Mouse (Mus musculus) hindbrain, embryonic 11.5 days (tissue): ENCODE data around the gene Naa50. TPM values are rescaled to one million over a fixed set of nuclear protein-coding genes. Genes with fewer than 3 reads are reported as not detected.

Experiments used
- ATAC-seq: fragments of 200-750 bp; cut with Nextera tagmentation; 2 replicates; pipeline ENCODE4 v1.8.0; 2017; ENCODE audit warnings: mild to moderate bottlenecking, moderate TSS enrichment, moderate library complexity; ENCODE audit not compliant: low FRiP score
- DNase-seq: peaks from one replicate; pipeline ENCODE4 v3.0.0-alpha.2; 2015; ENCODE audit warnings: low spot score
- H3K27ac ChIP-seq: fragments of 300-500 bp; sonication (generic); 2 replicates; pipeline ENCODE4 v1.5.1; 2014; ENCODE audit warnings: mild to moderate bottlenecking, low read depth, low read length
- H3K27me3 ChIP-seq: fragments of 300-500 bp; sonication (generic); 2 replicates; pipeline ENCODE4 v1.6.1; 2014; ENCODE audit warnings: mild to moderate bottlenecking, low read length, moderate library complexity, mixed read lengths; ENCODE audit not compliant: control insufficient read depth, insufficient read depth
- H3K36me3 ChIP-seq: fragments of 300-500 bp; sonication (generic); 2 replicates; pipeline ENCODE4 v1.6.1; 2014; ENCODE audit warnings: mild to moderate bottlenecking, low read length, moderate library complexity, mixed read lengths; ENCODE audit not compliant: control insufficient read depth, insufficient read depth
- H3K4me1 ChIP-seq: fragments of 300-500 bp; sonication (generic); replicated peaks from 2 replicates; pipeline ENCODE4 v1.6.1; 2014; ENCODE audit warnings: low read length, mixed read lengths; ENCODE audit not compliant: control insufficient read depth, insufficient read depth
- H3K4me2 ChIP-seq: fragments of 300-500 bp; sonication (generic); replicated peaks from 2 replicates; pipeline ENCODE4 v1.6.1; 2014; ENCODE audit warnings: mild to moderate bottlenecking, low read depth, low read length
- H3K4me3 ChIP-seq: fragments of 300-500 bp; sonication (generic); 2 replicates; pipeline ENCODE4 v1.5.1; 2014; ENCODE audit warnings: low read depth, low read length
- H3K9ac ChIP-seq: fragments of 300-500 bp; sonication (generic); 2 replicates; pipeline ENCODE4 v1.6.1; 2014; ENCODE audit warnings: low read depth, low read length
- H3K9me3 ChIP-seq: fragments of 300-500 bp; sonication (generic); 2 replicates; pipeline ENCODE4 v1.6.1; 2016; ENCODE audit warnings: low read length; ENCODE audit not compliant: control insufficient read depth
- WGBS: fragments of 180-500 bp; shearing (Covaris S2); extraction: QIAGEN DNeasy Blood & Tissue Kit; methylation state at CpG from one replicate; pipeline ENCODE4 v1.1.7; 2014; 5-methylcytosine and 5-hydroxymethylcytosine counted together
- polyA plus RNA-seq: library from polyadenylated mRNA; unstranded; fragments of >200 nt; fragmentation: Nextera tagmentation; extraction: Ambion mirVana; gene quantifications from 2 replicates; pipeline ENCODE4 v1.2.1, GENCODE M21; 2014

Naa50 gene
- polyA plus RNA-seq, 1 experiment from 2014 or later = 76.0 TPM

GRCm38 (mm10) chr16:44204331-44204730, 64.7 kb downstream of the Naa50 start:
- H3K9ac ChIP-seq = no peak overlapping the region
- no peaks in the 10 kb centered on the region for H3K9me3 ChIP-seq
- no peak for ATAC-seq
- DNase-seq = no peak
- no peaks in the 10 kb centered on the region for H3K4me1 ChIP-seq
- H3K27ac ChIP-seq = no peak overlapping the region
- WGBS = 88% methylated on average over 6 of the region's 6 CpGs
- H3K36me3 ChIP-seq = no peaks in the 10 kb centered on the region
- H3K4me2 ChIP-seq = no peak overlapping the region
- no peak overlapping the region for H3K4me3 ChIP-seq
- no peaks in the 10 kb centered on the region for H3K27me3 ChIP-seq

GRCm38 (mm10) chr16:44205973-44206372, 66.3 kb downstream of the Naa50 start:
- H3K27me3 ChIP-seq = no peaks in the 10 kb centered on the region
- ATAC-seq (no peak), DNase-seq (no peak)
- H3K4me3 ChIP-seq = no peak overlapping the region
- H3K27ac ChIP-seq = no peak overlapping the region
- H3K4me2 ChIP-seq = no peak overlapping the region
- H3K4me1 ChIP-seq = no peaks in the 10 kb centered on the region
- H3K36me3 ChIP-seq = no peaks in the 10 kb centered on the region
- H3K9me3 ChIP-seq = no peaks in the 10 kb centered on the region
- 93% methylated on average over 8 of the region's 8 CpGs for WGBS
- no peak overlapping the region for H3K9ac ChIP-seq

- Histone ChIP-seq H3K36me3 (no peaks in the 10 kb centered on the region), H3K27me3 (no peaks in the 10 kb centered on the region), H3K4me2 (no peak overlapping the region), H3K4me3 (no peak overlapping the region), H3K4me1 (no peaks in the 10 kb centered on the region), H3K9ac (no peak overlapping the region), H3K27ac (no peak overlapping the region), H3K9me3 (no peaks in the 10 kb centered on the region)
- WGBS = 87% methylated on average over 10 of the region's 10 CpGs
- ATAC-seq (no peak), DNase-seq (no peak)
These were observed 70.8 kb downstream of the Naa50 start for GRCm38 (mm10) chr16:44210156-44211053.

- ATAC-seq (no peak), DNase-seq (no peak)
- no peak overlapping the region for H3K4me2 ChIP-seq
- no peak overlapping the region for H3K9ac ChIP-seq
- WGBS = 93% methylated on average over 1 of the region's 1 CpGs
- H3K4me3 ChIP-seq = no peak overlapping the region
- H3K27me3 ChIP-seq = no peaks in the 10 kb centered on the region
- H3K36me3 ChIP-seq = no peaks in the 10 kb centered on the region
- no peak overlapping the region for H3K27ac ChIP-seq
- no peaks in the 10 kb centered on the region for H3K9me3 ChIP-seq
- no peaks in the 10 kb centered on the region for H3K4me1 ChIP-seq
These were observed 71.4 kb downstream of the Naa50 start for GRCm38 (mm10) chr16:44211054-44211414.

- no peak overlapping the region for H3K27ac ChIP-seq
- H3K4me3 ChIP-seq = no peak overlapping the region
- H3K27me3 ChIP-seq = no peaks in the 10 kb centered on the region
- DNase-seq (no peak), ATAC-seq (no peak)
- H3K4me1 ChIP-seq = no peaks in the 10 kb centered on the region
- H3K9ac ChIP-seq = no peak overlapping the region
- WGBS = 95% methylated on average over 7 of the region's 7 CpGs
- no peaks in the 10 kb centered on the region for H3K9me3 ChIP-seq
- no peak overlapping the region for H3K4me2 ChIP-seq
- no peaks in the 10 kb centered on the region for H3K36me3 ChIP-seq
These were observed 73.1 kb downstream of the Naa50 start for GRCm38 (mm10) chr16:44212703-44213102.

Other genes starting within 250 kb of the Naa50 start
- gene Qtrt2, start 213.0 kb upstream of the Naa50 start, polyA plus RNA-seq = 35.9 and 42.2 TPM in 2 replicates
- gene Zdhhc23, start 160.0 kb upstream of the Naa50 start, polyA plus RNA-seq = 0.28 and 1.3 TPM in 2 replicates
- 3.3 and 4.3 TPM in 2 replicates for gene Gramd1c, start 76.5 kb upstream of the Naa50 start, polyA plus RNA-seq
- gene Atp6v1a, start 125 bp upstream of the Naa50 start, polyA plus RNA-seq = 73.9 and 82.8 TPM in 2 replicates
- 4.7 and 6.6 TPM in 2 replicates for gene Usf3, start 33.4 kb downstream of the Naa50 start, polyA plus RNA-seq
- gene Sidt1, start 193.4 kb downstream of the Naa50 start, polyA plus RNA-seq = 0.20 and 0.28 TPM in 2 replicates
- 27.2 and 30.1 TPM in 2 replicates for gene Spice1, start 207.3 kb downstream of the Naa50 start, polyA plus RNA-seq